Comparison of ENCODE assay signal across 13 mouse cellular contexts in the genomic region with DNA sequence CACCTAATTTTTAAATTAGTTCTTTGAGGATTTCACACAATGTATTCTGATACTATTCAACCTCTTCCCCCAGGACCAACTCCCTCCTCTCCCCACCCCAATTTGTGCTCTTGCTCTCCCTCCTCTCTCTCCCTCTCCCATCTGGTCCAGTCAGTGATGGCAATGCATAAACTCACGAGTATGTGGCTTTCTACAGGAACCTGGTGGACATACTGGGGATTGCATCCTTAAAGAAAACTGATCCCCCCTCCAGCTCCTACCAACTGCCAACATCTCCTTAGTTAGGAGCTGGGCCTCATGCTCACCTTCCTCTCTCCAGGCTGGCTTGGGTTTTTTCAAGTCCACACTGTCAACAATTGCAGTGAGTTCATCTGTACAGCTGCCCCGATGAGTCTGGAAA. TPM values are rescaled to one million over a fixed set of nuclear protein-coding genes. Genes with fewer than 3 reads are reported as not detected.
DNase-seq lines count a peak whose midpoint lies in the region; ATAC-seq and TF ChIP-seq lines count a peak whose summit lies in the region.
"Had no signal": no experiment of that assay in that cellular context is flagged by ENCODE, and none has a peak within 500 bp of the region (broad histone marks: within the 10 kb centered on the region; RNA-seq: fewer than 3 reads in every experiment).

No protein-coding gene starts in this region.

- ATAC-seq in kidney, embryonic 16.5 days (ENCODE audit: low FRiP score, low TSS enrichment) = no peak
- no peak for ATAC-seq in Patski
- ATAC-seq in heart, embryonic 11.5 days (replicated peaks; ENCODE audit: insufficient number of reproducible peaks, low FRiP score, low TSS enrichment) = no peak

- no peak overlapping the region for H3K4me3 ChIP-seq in kidney, embryonic 16.5 days (ENCODE audit: low read length)
- H3K4me3 ChIP-seq in E14TG2a.4 (replicated peaks; ENCODE audit: low read length) = no peak overlapping the region
- no peak overlapping the region for H3K4me3 ChIP-seq in heart, embryonic 11.5 days (ENCODE audit: low read depth, low read length)
- H3K4me3 ChIP-seq: embryonic facial prominence, embryonic 13.5 days; heart, embryonic 10.5 days; limb, embryonic 13.5 days; neural tube, embryonic 13.5 days had no signal

- no peak overlapping the region for H3K4me2 ChIP-seq in kidney, embryonic 16.5 days (replicated peaks; ENCODE audit: low read depth, low read length)
- no peak overlapping the region for H3K4me2 ChIP-seq in heart, embryonic 11.5 days
- H3K4me2 ChIP-seq: embryonic facial prominence, embryonic 13.5 days; limb, embryonic 13.5 days; neural tube, embryonic 13.5 days had no signal

- H3K9me3 ChIP-seq in kidney, embryonic 16.5 days (ENCODE audit: low read length) = no peaks in the 10 kb centered on the region
- H3K9me3 ChIP-seq in E14TG2a.4 (ENCODE audit: low read length) = peaks cover 3% of the 10 kb centered on the region
- no peaks in the 10 kb centered on the region for H3K9me3 ChIP-seq in heart, embryonic 11.5 days (replicated peaks; ENCODE audit: control insufficient read depth, low read length)
- H3K9me3 ChIP-seq: embryonic facial prominence, embryonic 13.5 days; heart, embryonic 10.5 days; limb, embryonic 13.5 days; neural tube, embryonic 13.5 days had no signal

- peak; percentile 5 for DNase-seq in kidney, postnatal 10 days
- DNase-seq in Patski (ENCODE audit: low read depth, low spot score) = no peak
- DNase-seq in mesoderm, embryonic 11.5 days (ENCODE audit: low read depth, low spot score) = peak; percentile 33
- no peak for DNase-seq in cerebellum, adult 11 months
- DNase-seq: right cerebral cortex, postnatal 4 days; thymus, adult 18-20 months had no signal

- H3K4me1 ChIP-seq in kidney, embryonic 16.5 days (ENCODE audit: insufficient read depth, low read length) = no peaks in the 10 kb centered on the region
- H3K4me1 ChIP-seq in E14TG2a.4 (replicated peaks; ENCODE audit: low read depth, low read length) = no peaks in the 10 kb centered on the region
- 0 out of 2 replicates have a peak, but pooled peaks cover 7% of the 10 kb centered on the region for H3K4me1 ChIP-seq in heart, embryonic 11.5 days (ENCODE audit: control insufficient read depth, insufficient read depth, low read length)

- POLR2A ChIA-PET in Patski (lab: Charles Lee) = interaction anchor here (0.6 kb wide), 1 partner anchor 296 kb away, joined by 3 read pairs; no protein-coding TSS in a partner anchor

- 51% methylated on average over 2 of the region's 2 CpGs for WGBS in kidney, embryonic 16.5 days
- 45% methylated on average over 2 of the region's 2 CpGs for WGBS in heart, embryonic 11.5 days (ENCODE audit: insufficient replicate concordance)

- in situ Hi-C loops in Patski (cut with MboI; ENCODE audit: low pct_unique_long_range_greater_than_20kb) = no loop called here

- no peaks in the 10 kb centered on the region for H3K27me3 ChIP-seq in kidney, embryonic 16.5 days (ENCODE audit: insufficient read depth, low read length)
- no peaks in the 10 kb centered on the region for H3K27me3 ChIP-seq in E14TG2a.4 (ENCODE audit: insufficient read depth, low read length)
- peaks cover 11% of the 10 kb centered on the region for H3K27me3 ChIP-seq in Patski
- H3K27me3 ChIP-seq in heart, embryonic 11.5 days (ENCODE audit: control insufficient read depth, insufficient read depth, low read length) = no peaks in the 10 kb centered on the region
- H3K27me3 ChIP-seq: embryonic facial prominence, embryonic 13.5 days; limb, embryonic 13.5 days; neural tube, embryonic 13.5 days had no signal

- H3K36me3 ChIP-seq in kidney, embryonic 16.5 days (ENCODE audit: insufficient read depth, low read length) = 0 out of 2 replicates have a peak, but pooled peaks cover 2% of the 10 kb centered on the region
- no peaks in the 10 kb centered on the region for H3K36me3 ChIP-seq in E14TG2a.4 (ENCODE audit: insufficient read depth, low read length)
- H3K36me3 ChIP-seq in heart, embryonic 11.5 days (ENCODE audit: control insufficient read depth, insufficient read depth, low read length) = no peaks in the 10 kb centered on the region
- H3K36me3 ChIP-seq: limb, embryonic 13.5 days had no signal

- CTCF ChIA-PET in Patski (lab: Charles Lee) = no interaction called here

- no peak overlapping the region for H3K27ac ChIP-seq in kidney, embryonic 16.5 days (ENCODE audit: low read length)
- H3K27ac ChIP-seq in heart, embryonic 11.5 days (ENCODE audit: low read depth, low read length) = no peak overlapping the region
- H3K27ac ChIP-seq: embryonic facial prominence, embryonic 13.5 days; heart, embryonic 10.5 days; limb, embryonic 13.5 days; neural tube, embryonic 13.5 days had no signal

- no peak overlapping the region for H3K9ac ChIP-seq in kidney, embryonic 16.5 days (replicated peaks; ENCODE audit: low read length)
- no peak overlapping the region for H3K9ac ChIP-seq in heart, embryonic 11.5 days (ENCODE audit: low read depth, low read length)
- H3K9ac ChIP-seq: embryonic facial prominence, embryonic 13.5 days; limb, embryonic 13.5 days; neural tube, embryonic 13.5 days had no signal

- peak; percentile 47 for TF ChIP-seq CTCF in E14TG2a.4 (conservative IDR thresholded peaks at IDR 0.05; ENCODE audit: low read length)
- TF ChIP-seq CTCF in Patski (IDR thresholded peaks at IDR 0.05) = peak; percentile 45

RNA-seq across cellular contexts. Expression of a gene that starts 33.4 kb away (rescaled TPM):
- polyA plus RNA-seq in kidney, embryonic 16.5 days (2015; fragmentation: Nextera tagmentation; extraction: Ambion mirVana) = 12.6 and 16.5 TPM in 2 replicates
- 31.5 TPM for polyA plus RNA-seq in Patski (2021)
- polyA plus RNA-seq in heart, embryonic 11.5 days (2014; fragmentation: Nextera tagmentation; extraction: Ambion mirVana) = 16.4 and 16.9 TPM in 2 replicates

Comparison
In these comparisons a context has a peak if more than half of its experiments do, and no peak if none do; other contexts are left out.
1. DNase-seq: peak in kidney, postnatal 10 days (single experiment) and mesoderm, embryonic 11.5 days (single experiment); none in Patski (single experiment) and cerebellum, adult 11 months (single experiment).